Mouse (Mus musculus) thymus, postnatal 14 days (tissue): ENCODE results near the gene Tnfaip8l2.
"Not testable (repeated sequence)": the region's sequence is repeated elsewhere in the genome, so short reads cannot be mapped to it uniquely, and the experiment has no call there.

Experiments used
- DNase-seq: peaks from one replicate; pipeline ENCODE4 v3.0.0; 2021

Tnfaip8l2 gene

GRCm38 (mm10) chr3:95110911-95111726 is 31.0 kb downstream of the Tnfaip8l2 start, which contains the start of gene Vps72:
Gene Vps72 (plus strand): TSS chr3:95111022.
- peak; percentile 91 for DNase-seq

- peak; percentile 17 for DNase-seq
Observed at GRCm38 (mm10) chr3:95107898-95108297, 34.3 kb downstream of the Tnfaip8l2 start.

GRCm38 (mm10) chr3:95107308-95107707 is 34.9 kb downstream of the Tnfaip8l2 start:
- not testable (repeated sequence) for DNase-seq

DNA sequence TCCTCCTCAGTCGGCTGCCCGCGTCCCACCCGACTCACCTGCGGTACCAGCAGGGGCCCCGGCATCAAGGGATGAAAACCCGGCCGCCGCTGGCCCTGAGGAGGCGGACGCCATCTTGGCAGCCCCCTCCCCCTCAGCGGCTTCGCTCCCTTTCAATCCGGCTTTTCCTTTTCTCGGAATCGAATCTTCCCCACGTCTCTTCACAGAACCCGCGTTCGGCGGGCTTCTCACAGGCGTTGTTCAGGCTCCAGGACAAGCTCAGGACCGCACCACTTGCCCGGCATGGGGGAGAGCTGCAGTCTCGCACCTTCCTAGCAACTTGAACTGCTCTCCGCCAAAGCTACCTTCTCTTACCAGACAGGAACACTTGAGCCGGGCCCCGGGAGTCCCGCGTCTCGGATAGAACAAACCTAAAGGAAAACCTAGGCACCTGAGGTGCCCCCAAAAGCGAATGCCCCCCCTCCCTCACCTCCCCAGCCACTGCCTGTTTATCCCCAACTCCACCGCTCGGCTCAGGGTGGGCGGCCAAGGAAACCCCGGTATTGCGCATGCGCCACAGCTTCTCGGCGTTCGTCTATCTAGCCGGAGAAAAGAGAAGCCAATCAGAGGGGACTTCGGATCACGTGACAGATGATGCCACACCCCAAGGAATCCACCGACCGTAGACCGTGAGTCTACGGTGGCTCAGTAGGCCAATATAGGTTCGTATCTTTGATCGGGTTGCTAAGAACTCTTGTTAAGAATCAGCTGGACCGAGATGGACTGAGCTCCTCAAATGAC is 35.6 kb downstream of the Tnfaip8l2 start, which contains the start of gene Pip5k1a:
Pip5k1a (minus strand) TSS at position 593 of the 780 bp plus-strand sequence.
- DNase-seq, result peak; percentile 97

DNA sequence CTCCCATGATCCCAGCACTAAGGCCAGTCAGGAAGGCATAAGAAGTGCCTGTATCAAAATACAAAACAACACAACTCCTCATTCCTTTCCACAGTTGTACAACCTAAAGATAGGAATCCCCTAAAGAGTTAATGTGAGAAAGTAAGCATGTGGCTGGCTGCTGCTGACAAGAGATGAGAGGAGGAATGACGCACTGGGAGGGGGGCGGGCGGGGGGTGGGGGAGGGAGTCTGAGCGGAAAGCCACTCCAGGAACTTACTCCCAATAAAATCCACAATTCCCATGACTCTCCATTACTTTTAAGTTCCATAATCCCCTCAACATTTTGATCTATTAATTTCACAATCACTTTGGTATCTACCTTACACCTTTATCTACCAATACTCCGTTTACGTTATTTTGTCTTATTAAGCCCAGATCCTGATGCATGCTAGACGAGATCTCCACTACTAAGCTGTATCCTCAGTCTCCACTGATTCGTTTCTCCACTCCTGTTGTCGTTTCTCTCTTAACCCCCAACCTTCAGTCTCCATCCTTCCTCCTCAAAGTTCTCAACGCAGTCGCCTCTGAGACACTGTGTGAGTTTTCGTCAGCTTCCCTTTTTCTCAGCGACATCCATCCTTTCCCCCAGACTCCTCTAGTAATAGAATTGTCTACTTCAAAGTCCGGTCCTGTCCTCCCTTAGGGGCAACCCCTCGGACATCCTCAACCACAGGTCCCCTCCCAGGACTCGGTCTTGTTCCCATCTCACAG is 36.4 kb downstream of the Tnfaip8l2 start:
- DNase-seq, result no peak

DNA sequence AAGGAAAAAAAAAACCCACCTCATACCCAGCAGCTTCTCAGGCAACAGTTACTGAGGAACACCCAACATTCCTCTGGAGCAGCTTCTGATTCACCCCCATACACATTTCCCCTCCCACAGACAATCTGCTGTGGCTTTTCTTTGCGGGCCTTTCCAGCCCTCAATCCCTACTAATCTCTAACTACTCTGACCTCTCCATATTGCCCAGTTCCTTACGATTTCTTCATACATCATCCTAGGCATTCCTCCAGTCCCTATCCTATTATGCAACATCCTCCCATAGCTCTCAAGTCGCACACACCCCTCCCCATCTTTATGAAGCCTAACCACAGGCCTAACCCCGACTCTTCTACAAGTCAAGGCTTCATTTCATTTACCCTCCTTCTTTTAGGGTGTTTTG is 37.0 kb downstream of the Tnfaip8l2 start:
- DNase-seq, result no peak

- DNase-seq, result no peak
Observed at GRCm38 (mm10) chr3:95100854-95101253, 41.3 kb downstream of the Tnfaip8l2 start.
